Mouse (Mus musculus): ENCODE measurements around the gene Syne4.

The Syne4 gene

DNA sequence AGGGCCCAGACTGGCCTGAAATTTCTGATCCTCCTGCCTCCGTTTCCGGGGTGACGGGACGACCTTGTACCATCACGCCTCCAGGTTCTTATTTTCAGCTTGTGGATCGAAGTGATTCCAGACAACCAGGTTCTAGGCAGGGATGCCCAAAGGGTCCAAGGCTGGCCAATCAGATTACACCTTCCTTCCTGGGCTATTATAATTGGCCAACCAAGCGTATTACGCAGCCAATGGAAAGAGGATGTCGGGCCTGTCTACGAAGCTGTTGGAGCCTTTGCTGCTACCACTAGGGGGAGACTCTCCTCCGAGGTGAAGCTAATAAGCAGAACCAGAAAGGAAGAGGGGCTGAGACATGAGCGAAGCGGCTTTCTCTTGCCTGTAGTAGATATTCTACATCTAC, 17.3 kb downstream of the Syne4 start:
- peak; percentile 75 to 84 for DNase-seq

DNA sequence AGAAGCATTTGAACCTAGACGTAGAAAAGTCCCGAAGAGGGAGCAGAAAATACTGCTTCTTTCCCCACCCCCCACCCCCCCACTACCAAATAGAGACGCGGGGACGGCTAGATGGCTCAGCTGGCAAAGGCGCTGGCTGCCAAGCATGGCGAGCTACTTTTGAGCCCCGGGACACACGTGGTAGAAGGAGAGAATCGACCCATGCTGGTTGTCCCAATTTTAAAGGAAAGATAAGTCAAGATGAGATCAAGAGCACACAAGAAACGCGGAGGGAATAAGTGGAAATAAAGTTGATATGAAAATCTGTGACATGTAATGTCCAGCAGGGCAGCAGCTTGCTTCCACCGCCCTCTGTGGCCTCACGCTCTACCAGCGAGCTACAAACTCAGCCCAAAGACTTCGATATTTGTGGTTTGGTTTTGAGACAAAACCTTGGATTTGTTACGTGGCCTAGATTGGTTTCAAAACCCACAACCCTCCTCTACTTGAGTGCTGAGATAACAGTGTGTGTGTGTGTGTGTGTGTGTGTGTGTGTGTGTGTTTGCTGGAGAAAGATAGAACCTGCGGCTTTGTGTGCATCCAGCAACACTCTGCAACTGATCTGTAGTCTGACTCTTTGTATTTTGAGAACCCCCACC, 18.1 kb downstream of the Syne4 start:
- no peak for DNase-seq

DNA sequence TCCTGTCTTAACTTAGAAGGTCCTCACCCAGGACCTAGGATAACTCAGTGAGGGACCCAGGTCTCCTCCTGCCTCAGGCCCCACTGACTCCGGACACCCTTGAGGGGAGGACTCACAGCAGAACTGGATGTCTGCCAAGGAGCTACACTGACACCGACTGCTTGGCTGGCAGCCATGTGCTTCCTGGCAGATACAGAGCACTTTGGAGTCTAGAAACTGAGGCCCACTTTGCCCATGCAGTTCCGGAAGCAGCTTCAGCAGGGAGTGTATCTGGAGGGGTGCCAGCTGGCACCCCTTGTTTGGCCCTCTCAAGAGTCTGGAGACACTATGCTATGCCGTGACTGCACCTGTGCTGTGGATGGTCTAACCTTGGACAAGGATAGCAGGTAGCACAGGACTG, 18.8 kb downstream of the Syne4 start:
- peak; percentile 77 to 88 for DNase-seq

DNA sequence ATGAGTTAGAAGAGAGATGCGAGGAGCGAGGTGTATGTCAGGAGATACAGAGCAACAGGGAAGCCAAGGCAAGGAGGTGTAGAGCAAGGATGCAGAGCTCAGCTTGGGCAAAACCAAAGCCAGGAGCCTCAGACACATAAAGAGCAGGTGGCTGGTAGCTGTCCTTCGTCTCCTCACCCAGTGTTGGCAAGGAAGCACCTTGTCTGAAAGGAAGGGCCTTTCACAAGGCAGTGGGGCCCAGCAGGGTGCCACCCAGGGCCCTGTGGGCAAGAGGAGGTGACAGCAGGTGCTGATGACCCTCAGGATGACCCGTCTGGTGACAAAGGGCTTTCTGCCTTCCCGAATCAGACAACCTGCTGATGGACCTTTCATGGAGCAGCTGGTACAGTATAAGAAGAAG, 20.0 kb downstream of the Syne4 start:
- no peak for DNase-seq

DNA sequence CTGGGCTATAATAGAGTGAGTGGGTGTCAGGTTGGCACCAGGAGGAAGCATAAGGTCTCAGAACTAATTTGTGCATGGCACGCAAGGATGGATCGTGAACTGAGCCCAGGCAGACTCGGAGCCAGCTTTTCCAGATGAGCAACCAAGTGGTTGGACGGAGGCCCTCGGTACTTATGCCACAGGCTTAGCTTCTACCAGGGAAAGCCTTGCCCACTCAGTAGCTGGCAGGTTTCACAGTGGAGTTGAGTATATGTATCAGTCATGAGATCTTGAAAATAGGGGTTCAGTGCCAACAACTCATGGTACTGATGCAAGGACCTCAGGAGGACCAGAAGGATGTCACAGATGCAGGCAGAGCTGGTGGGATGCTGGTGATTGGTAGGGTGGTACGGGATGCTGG, 21.1 kb downstream of the Syne4 start:
- no peak for DNase-seq

DNA sequence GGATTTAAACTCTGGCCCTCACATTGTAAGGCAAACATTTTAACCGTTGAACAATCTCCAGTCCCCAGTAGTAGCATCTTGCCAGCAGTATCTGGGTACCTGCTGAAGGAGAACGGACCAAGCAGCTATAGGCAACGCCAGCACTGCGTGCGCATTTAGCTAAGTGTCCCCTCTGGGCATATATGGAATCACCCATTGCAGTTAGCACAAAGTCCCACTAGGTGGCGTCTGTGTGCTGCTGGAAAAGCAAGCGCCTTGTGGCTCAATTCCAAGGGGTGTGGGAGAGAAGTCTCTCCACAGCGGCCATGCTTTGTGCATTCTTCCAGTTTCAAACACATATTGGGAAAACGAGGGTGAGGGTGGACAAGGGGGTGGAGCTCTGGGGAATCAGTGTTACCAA, 21.8 kb downstream of the Syne4 start:
- DNase-seq = peak; percentile 83 to 89

DNA sequence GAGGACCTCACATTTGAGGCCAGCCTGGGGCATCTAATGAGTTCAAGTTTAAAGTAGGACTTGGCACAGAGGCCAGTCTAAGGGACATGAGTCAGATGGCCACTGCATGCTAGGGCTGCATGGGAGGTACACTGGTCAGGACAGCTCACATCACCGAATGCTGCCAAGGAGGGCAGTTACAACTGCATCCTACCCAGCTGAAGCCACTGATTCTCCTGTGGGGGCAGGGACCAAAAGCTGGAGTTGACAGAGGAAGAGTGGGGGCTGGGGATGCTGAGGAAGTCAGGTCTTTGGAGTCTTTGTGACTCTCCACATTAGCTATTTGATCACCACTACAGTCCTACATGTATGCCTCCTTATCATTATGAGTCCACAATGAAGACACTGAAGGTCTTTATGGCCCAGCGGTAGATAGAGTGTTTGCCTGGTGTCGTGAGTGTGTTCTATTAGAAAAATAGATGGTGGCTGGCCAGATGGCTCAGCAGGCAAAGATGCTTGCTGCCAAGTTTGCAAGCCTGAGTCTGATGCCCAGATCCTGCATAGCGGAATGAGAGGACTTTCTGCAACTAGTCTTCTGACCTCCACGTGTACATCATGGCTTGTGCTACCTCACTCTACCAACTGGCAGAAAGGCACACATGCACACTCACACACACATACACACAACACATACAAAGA, 25.0 kb downstream of the Syne4 start:
- no peak for DNase-seq

DNA sequence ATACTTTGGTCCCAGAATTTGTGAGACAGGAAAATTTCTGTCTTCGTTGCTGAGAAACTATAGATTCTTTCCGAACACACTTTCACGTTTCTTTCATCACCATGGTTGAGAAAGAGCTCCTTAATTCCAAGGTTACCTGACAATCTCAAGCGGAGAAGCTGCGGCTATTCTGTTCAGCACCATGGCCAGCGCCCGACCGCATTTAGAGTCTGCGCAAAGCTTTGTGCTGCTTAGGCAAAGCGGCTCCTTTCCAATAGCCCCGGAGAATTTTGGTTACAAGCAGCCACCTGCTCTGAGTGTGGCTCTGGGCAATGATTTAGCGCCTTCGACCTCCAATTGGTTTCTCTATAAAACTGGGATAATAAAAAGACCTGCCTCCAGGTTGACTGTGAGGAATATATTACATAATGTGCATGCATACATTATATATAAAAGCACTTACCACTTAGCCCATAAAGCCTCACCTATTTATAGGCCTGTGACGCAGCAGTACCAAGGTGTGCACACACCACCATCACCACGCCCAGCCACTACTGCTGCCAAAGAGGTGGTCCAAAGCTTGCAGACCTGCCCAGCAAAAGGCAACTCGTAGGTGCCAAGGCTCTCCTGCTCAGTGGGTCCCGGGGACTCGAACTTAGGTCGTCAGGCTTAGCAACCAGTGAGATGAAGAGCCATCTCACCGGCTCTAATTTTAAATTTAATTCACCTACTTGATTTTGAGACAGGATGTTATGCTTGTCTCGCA, 32.2 kb downstream of the Syne4 start:
- DNase-seq = peak; percentile 59 to 71

DNA sequence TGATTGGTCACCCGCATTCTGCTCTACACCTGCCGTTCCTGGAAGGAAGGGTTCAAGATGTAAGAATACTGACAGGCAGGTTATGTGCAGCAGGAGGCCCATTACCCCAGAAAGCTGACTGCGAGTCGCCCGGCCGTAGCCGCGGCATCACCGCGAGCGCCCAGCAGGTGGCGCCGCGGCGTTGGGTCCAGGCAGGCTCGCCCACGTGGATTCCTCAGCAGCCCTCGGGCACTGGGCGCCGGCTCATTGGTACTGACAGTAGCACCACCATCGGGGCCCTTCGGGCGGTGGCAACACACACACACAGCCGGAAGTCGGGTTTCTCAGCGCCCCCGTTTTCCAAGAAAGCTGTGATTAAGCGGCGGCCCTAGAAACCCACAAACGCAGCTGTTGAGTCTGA, 33.2 kb downstream of the Syne4 start:
- peak; percentile 67 to 69 for DNase-seq

DNA sequence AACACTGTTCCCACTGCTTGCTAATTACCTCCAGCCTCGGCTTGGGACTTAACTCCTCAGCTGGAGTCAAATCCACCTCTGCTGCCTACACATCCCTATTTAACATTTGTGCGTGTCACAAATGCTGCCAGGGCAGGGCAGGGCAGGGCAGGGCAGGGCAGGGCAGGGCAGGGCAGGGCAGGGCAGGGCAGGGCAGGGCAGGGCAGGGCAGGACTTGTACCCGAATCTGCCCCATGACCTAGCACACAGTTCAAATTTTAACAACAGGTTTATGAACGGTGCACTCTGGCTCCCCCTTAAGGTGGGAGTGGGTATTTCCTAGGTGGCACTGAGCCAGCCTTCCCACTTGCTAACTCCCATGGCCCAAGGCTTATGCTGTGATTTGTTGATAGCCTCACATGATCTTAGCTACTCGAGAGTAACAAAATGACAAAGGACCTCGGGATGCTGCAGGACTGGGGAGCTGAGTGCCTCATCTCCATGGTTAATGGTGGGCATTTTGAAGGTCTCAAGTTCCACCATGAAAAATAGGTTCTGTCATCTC, 38.7 kb downstream of the Syne4 start:
- peak; percentile 50 to 75 for DNase-seq

DNA sequence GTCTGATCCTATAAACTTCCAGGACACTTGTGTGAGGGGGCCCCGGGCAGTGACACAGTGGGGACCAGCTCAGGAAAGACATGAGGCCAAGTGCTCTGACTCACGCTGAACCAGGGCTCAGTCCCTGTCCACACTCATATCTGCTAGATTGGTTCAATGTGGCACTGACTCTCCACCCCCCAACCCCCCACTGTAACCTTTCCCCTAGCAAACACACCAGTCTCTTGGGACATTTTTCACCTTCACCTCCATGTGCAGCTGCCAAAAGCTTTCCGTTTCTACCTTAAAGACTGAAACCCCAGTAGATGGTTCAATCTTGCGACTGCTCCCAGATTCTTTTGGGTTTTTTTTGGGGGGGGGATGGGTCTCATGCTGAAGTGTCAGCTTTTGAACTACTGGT, 39.5 kb downstream of the Syne4 start:
- DNase-seq = no peak

DNA sequence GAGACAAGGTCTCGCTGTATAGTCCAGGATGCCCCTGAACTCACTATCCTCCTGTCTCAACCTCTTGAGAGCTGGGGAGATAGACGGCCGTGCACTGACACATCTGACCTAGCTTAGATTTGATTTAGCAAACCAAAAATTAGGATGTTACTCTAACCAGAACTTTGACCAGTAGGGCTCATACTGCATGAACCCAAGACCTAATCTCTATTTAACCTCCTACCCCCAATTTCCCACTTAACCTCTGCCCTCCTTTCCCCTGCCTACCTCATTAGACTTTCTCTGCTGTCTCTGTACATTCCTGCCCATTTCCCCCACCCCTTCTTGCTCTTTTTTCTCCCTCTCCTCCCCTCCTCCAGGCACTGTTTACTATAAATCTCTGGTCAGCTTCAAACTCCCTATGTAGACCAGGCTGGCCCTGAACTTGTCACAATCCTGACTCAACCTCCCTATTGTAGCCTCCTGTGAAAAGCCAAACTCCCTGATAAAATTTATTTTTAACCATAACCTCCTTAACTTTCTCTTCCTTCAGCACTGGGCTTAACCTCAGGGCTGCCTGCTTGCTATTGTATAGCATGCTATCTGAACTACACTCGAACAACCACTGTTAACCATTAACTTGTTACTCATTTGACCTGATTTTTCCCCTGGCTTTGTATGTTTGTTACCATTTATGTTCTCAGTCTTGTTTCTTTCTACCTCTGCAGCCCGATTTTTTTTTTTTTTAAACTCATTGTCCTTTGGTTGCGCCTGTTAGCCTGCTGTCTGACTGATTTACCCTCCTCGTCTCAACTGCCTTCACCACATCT, 44.0 kb downstream of the Syne4 start:
- no peak for DNase-seq

DNA sequence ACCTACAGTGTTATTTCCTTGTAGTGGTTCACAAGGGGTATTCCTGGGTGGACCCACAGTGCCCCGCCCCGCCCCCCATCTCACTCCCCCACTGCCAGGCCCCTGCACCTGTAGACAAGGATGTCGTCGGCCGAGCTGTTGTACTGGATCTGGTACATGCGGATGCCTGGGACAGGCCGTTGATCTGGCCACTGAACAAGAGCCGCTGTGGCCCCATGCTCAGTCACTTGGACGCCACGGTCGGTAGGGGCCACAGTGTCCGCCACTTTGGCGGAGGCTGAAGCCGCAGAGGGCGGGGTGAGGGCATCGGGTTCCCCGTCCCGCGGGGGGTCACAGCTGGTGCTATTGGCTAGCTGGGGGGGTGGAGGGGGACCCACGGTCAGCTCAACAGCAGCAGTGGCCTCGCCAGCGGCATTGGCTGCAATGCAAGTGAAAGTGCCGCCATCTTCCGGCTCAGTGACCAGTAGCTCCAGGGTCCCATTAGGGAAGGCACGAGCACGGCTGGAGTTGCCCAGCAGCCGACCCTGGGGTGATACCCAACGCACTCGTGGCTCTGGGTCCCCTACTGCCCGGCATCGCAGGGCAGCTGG, 44.8 kb downstream of the Syne4 start:
- DNase-seq = no peak

DNA sequence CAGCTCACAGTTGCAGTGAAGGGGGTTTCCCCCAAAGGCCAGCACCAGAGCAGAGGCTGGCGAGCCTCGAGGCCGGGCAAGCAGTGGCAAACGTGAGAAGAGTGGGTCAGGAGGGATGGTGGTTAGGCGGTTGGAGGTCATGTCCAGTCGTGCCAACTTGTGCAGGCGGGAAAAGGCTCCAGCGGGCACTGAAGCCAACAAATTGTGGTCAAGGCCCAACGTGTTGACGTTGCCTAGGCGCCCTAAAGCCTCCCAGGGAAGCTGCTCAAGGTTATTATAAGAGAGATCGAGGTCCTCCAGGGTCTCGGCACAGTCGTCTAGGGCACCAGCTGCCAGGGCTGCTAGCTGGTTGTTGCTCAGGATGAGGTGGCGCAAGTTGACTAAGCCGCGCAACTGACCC, 45.4 kb downstream of the Syne4 start:
- DNase-seq = no peak

DNA sequence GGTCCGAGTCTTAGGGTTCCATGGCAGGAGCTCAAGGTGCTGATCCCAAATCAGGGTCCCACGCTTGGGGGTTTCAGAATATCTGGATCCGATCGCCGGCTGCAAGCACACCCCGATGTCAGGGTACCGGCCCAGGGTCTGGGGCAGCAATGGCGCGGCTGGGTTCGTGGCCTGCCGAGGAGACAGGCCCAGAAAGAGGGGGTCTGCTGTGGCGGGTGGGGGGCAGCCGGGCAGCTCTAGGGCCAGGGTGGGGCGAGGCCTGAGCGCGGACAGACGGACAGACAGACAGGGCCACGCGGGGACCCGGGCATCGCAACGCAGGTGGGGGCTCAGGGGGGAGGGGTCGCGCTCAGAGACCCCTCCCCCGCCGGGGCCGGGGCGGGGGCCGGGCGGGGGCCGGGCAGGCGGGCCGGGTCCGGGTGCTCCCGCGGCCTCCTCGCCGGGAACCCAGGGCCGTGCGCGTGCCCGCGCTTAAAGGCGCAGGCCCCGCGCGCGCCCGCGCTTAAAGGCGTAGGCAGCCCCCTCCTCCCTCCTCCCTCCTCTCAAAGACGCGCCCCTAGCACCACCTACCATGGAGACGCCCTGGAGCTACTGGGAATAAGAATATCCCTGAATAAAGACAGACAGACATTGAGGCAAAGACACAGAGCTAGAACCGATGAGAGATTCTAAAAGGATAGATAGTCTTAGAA, 48.2 kb downstream of the Syne4 start, which contains the start of gene Lrfn3:
TSS of gene Lrfn3 (minus strand) at position 121 of the 692 bp plus-strand sequence.
- DNase-seq = peak; percentile 22 to 61

DNA sequence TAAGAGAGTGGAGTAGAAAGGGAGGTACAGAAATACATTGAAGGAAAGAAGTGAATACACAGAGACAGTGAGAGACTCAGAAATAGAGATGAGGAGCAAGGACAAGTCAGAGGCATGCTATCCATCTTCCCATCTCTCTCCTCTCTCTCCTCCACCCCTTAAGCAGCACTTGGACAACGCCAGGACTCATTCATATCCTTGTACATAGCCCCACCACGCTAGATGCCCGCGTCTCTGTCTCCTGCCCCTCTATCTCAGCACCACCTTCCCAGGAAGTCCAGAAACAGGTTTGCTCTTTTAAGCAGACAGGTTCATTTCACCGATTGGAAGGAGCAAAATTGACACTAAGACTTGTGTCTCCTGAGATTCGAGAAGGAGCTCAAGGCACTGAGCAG, 48.7 kb downstream of the Syne4 start:
- DNase-seq = no peak

DNA sequence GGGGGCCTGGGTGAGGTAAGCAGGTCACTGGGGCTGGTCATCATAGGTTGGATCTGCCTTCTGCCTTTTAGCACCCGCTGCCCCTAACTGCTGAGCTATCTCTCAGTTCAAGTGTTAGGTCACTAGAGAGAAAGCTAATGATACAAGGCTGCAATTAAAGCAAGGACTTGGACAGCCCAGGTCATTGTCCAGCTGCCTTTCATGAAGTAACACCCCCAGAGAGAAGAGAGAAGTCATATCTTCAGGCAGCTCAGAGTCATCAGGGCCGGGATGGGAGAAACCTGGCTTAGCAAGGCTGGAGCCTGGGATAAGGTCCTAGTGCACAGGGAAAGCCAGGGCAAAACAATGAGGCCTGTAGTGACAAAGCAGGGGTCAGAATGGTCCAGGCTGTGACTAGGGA, 52.9 kb downstream of the Syne4 start:
- no peak for DNase-seq

Data from lung, postnatal 4 days (tissue).